Mouse (Mus musculus): ENCODE measurements around the gene Pecam1. TPM values are rescaled to one million over a fixed set of nuclear protein-coding genes. Genes with fewer than 3 reads are reported as not detected.

The Pecam1 gene
- total and polyA plus RNA-seq, 3 experiments, result 18.4 to 22.3 (median 19.2) TPM

DNA sequence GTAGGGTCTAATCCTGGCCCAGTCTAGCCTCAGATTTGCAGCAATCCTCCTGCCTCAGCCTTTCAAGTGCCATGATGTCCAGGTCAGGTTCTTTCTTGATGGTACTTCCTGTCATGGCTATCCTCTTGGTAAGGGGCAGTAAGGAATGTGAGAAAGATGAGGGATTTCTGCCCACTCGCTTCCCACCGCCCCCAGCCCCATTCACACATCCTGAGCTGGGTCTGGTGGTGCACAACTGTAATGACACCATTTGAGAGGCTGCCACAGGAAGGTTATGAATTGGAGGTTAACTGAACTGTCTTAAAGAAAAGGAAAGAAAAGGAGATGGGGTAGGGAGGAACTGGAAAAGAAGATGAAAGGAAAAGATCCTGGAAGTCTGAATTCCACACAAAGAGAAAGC, 84.6 kb downstream of the Pecam1 start:
- peaks cover 42 to 87% of the 10 kb centered on the region in 2 experiments for H3K4me1 ChIP-seq (ENCODE audit: control insufficient read depth in 1 of 2, insufficient read depth in 2 of 2)
- in situ Hi-C loops (cut with MboI; ENCODE audit: low pct_ligation_motif_present, low pct_unique_long_range_greater_than_20kb, low sequenced_read_pairs), result no loop called here

DNA sequence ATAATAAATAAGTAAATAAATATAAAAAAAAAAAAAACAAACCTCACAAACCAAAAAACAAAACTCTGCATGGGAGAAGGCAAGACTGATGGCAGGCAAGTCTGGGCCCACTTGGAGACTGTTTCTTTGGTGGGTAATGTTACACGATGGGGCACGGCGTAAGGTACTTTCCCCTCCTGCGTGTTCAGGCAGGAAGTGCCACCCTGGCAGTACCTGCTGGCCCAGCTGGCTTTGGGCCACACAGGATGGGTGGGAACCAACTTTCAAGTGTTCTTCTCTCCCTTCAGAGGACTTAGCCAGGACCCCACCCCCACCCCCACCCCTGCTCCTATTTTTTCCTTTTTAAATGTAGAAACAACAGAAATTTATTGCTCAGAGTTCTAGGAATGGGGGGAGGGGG, 85.1 kb downstream of the Pecam1 start:
- Histone ChIP-seq H3K27me3 (replicated peaks) (no peaks in the 10 kb centered on the region), H3K36me3 (replicated peaks in 1 of 2; ENCODE audit: control insufficient read depth in 1 of 2, insufficient read depth in 1 of 2, low read length in 1 of 2) (peaks cover 7 to 26% of the 10 kb centered on the region in 2 experiments), H3K79me2 (replicated peaks; ENCODE audit: control insufficient read depth, extremely low read depth, insufficient read depth, poor library complexity, severe bottlenecking) (no peaks in the 10 kb centered on the region), H3K4me3 (replicated peaks in 1 of 3; ENCODE audit: low read depth in 2 of 3, low read length in 2 of 3, poor library complexity in 1 of 3) (no peak overlapping the region), H3K4me2 (ENCODE audit: insufficient read depth, low read depth, poor library complexity, severe bottlenecking) (peak overlapping the region; percentile 25), H3K4me1 (ENCODE audit: control insufficient read depth in 1 of 2, insufficient read depth in 2 of 2) (peaks cover 37 to 87% of the 10 kb centered on the region in 2 experiments), H3K27ac (ENCODE audit: insufficient read depth, low read depth) (no peak overlapping the region), H3K9me3 (replicated peaks; ENCODE audit: low read length) (no peaks in the 10 kb centered on the region), H3K9ac (ENCODE audit: insufficient read depth, low read depth) (0 out of 2 replicates have a peak overlapping the region, but pooled peaks have one; percentile 5)
- no peak for DNase-seq (ENCODE audit: extremely low read depth)
- dilution Hi-C loops (cut with MboI; ENCODE audit: extremely low pct_ligation_motif_present, extremely low pct_unique_long_range_greater_than_20kb, low sequenced_read_pairs), result no loop called here
- in situ Hi-C loops (cut with MboI; ENCODE audit: low pct_ligation_motif_present, low pct_unique_long_range_greater_than_20kb, low sequenced_read_pairs), result no loop called here
- TF ChIP-seq TBP (conservative IDR thresholded peaks at IDR 0.05; ENCODE audit: low read depth, low read length), result no peak
- no peak for TF ChIP-seq USF2 (conservative IDR thresholded peaks at IDR 0.05; ENCODE audit: low read depth, low read length)
- TF ChIP-seq RCOR1 (conservative IDR thresholded peaks at IDR 0.05; ENCODE audit: low read depth, low read length), result no peak
- peak; percentile 34; the same call in 1 of the 2 replicates for TF ChIP-seq TCF12 (IDR thresholded peaks at IDR 0.05; ENCODE audit: low read depth, low read length)
- TF ChIP-seq ELF1 (IDR thresholded peaks at IDR 0.05; ENCODE audit: low read depth, low read length), result peak; percentile 53
- TF ChIP-seq ZNF384 (IDR thresholded peaks at IDR 0.05; ENCODE audit: low read depth, low read length), result no peak
- TF ChIP-seq SMC3 (IDR thresholded peaks at IDR 0.05; ENCODE audit: low read depth, low read length), result no peak
- peak; percentile 33; the same call in 1 of the 2 replicates for TF ChIP-seq EP300 (IDR thresholded peaks at IDR 0.05; ENCODE audit: low read length)

More for the DNA sequence above, 84.6 kb downstream of the Pecam1 start:
- Histone ChIP-seq H3K36me3 (replicated peaks in 1 of 2; ENCODE audit: control insufficient read depth in 1 of 2, insufficient read depth in 1 of 2, low read length in 1 of 2) (peaks cover 7 to 24% of the 10 kb centered on the region in 2 experiments), H3K27ac (ENCODE audit: insufficient read depth, low read depth) (peak overlapping the region; percentile 0; the same call in 1 of the 2 replicates), H3K9ac (ENCODE audit: insufficient read depth, low read depth) (0 out of 2 replicates have a peak overlapping the region, but pooled peaks have one; percentile 5), H3K79me2 (replicated peaks; ENCODE audit: control insufficient read depth, extremely low read depth, insufficient read depth, poor library complexity, severe bottlenecking) (no peaks in the 10 kb centered on the region), H3K4me2 (ENCODE audit: insufficient read depth, low read depth, poor library complexity, severe bottlenecking) (no peak overlapping the region), H3K4me3 (replicated peaks in 1 of 3; ENCODE audit: low read depth in 2 of 3, low read length in 2 of 3, poor library complexity in 1 of 3) (no peak overlapping the region), H3K27me3 (replicated peaks) (no peaks in the 10 kb centered on the region), H3K9me3 (replicated peaks; ENCODE audit: low read length) (no peaks in the 10 kb centered on the region)
- dilution Hi-C loops (cut with MboI; ENCODE audit: extremely low pct_ligation_motif_present, extremely low pct_unique_long_range_greater_than_20kb, low sequenced_read_pairs), result no loop called here
- no peak for DNase-seq (ENCODE audit: extremely low read depth)
- no peak for TF ChIP-seq GABPA (IDR thresholded peaks at IDR 0.05; ENCODE audit: insufficient replicate concordance, low read depth, low read length)

GRCm38 (mm10) chr11:106664691-106665090, 85.7 kb downstream of the Pecam1 start:
- H3K9me3 ChIP-seq (replicated peaks; ENCODE audit: low read length), result no peaks in the 10 kb centered on the region
- peaks cover 7 to 30% of the 10 kb centered on the region in 2 experiments for H3K36me3 ChIP-seq (replicated peaks in 1 of 2; ENCODE audit: control insufficient read depth in 1 of 2, insufficient read depth in 1 of 2, low read length in 1 of 2)
- no peak for DNase-seq (ENCODE audit: extremely low read depth)
- H3K4me1 ChIP-seq (ENCODE audit: control insufficient read depth in 1 of 2, insufficient read depth in 2 of 2), result peaks cover 34 to 87% of the 10 kb centered on the region in 2 experiments
- H3K79me2 ChIP-seq (replicated peaks; ENCODE audit: control insufficient read depth, extremely low read depth, insufficient read depth, poor library complexity, severe bottlenecking), result no peaks in the 10 kb centered on the region
- in situ Hi-C loops (cut with MboI; ENCODE audit: low pct_ligation_motif_present, low pct_unique_long_range_greater_than_20kb, low sequenced_read_pairs), result no loop called here
- no peak overlapping the region for H3K4me2 ChIP-seq (ENCODE audit: insufficient read depth, low read depth, poor library complexity, severe bottlenecking)
- no peak overlapping the region for H3K27ac ChIP-seq (ENCODE audit: insufficient read depth, low read depth)
- H3K4me3 ChIP-seq (replicated peaks in 1 of 3; ENCODE audit: low read depth in 2 of 3, low read length in 2 of 3, poor library complexity in 1 of 3), result no peak overlapping the region
- TF ChIP-seq CHD1 (IDR thresholded peaks at IDR 0.05; ENCODE audit: low read depth, low read length), result no peak
- TF ChIP-seq ZKSCAN1 (IDR thresholded peaks at IDR 0.05; ENCODE audit: borderline replicate concordance, low read depth, low read length), result no peak
- TF ChIP-seq KAT2A (IDR thresholded peaks at IDR 0.05; ENCODE audit: insufficient replicate concordance, low read length), result no peak
- no peak for TF ChIP-seq MYC (IDR thresholded peaks at IDR 0.05; ENCODE audit: low read depth, low read length)
- no peak for TF ChIP-seq POLR2AphosphoS2 (IDR thresholded peaks at IDR 0.05; ENCODE audit: low read depth, low read length)
- no peak for TF ChIP-seq IRF4 (IDR thresholded peaks at IDR 0.05; ENCODE audit: low read depth, low read length)
- no peak for TF ChIP-seq SMC3 (IDR thresholded peaks at IDR 0.05; ENCODE audit: low read depth, low read length)
- no peak for TF ChIP-seq NELFE (IDR thresholded peaks at IDR 0.05; ENCODE audit: low read depth, low read length)
- TF ChIP-seq ELF1 (IDR thresholded peaks at IDR 0.05; ENCODE audit: low read depth, low read length), result no peak
- no peak for TF ChIP-seq POLR2A (IDR thresholded peaks at IDR 0.05; ENCODE audit: low read depth, low read length)
- no peak for TF ChIP-seq MEF2A (IDR thresholded peaks at IDR 0.05; ENCODE audit: borderline replicate concordance, low read depth, low read length)
- no peak for TF ChIP-seq USF1 (IDR thresholded peaks at IDR 0.05; ENCODE audit: low read depth, low read length)
- no peak for TF ChIP-seq RCOR1 (conservative IDR thresholded peaks at IDR 0.05; ENCODE audit: low read depth, low read length)
- H3K27me3 ChIP-seq (replicated peaks), result no peaks in the 10 kb centered on the region
- dilution Hi-C loops (cut with MboI; ENCODE audit: extremely low pct_ligation_motif_present, extremely low pct_unique_long_range_greater_than_20kb, low sequenced_read_pairs), result no loop called here
- no peak overlapping the region for H3K9ac ChIP-seq (ENCODE audit: insufficient read depth, low read depth)

Data from CH12.LX (cell line).